Mouse (Mus musculus) olfactory bulb, adult 2 months (tissue): ENCODE results near the gene Prelid3b.

ENCODE experiments used
- CTCF ChIP-seq: fragments of 200-500 bp; IDR thresholded peaks from 2 replicates; pipeline ENCODE4 v1.5.1; 2012; ENCODE audit warnings: low read depth, mild to moderate bottlenecking, low read length, moderate library complexity; ENCODE audit not compliant: insufficient read depth
- POLR2A ChIP-seq: fragments of 200-500 bp; IDR thresholded peaks from 2 replicates; pipeline ENCODE4 v1.6.1; 2012; ENCODE audit warnings: mild to moderate bottlenecking, low read depth, low read length, moderate library complexity; ENCODE audit not compliant: insufficient read depth

DNA sequence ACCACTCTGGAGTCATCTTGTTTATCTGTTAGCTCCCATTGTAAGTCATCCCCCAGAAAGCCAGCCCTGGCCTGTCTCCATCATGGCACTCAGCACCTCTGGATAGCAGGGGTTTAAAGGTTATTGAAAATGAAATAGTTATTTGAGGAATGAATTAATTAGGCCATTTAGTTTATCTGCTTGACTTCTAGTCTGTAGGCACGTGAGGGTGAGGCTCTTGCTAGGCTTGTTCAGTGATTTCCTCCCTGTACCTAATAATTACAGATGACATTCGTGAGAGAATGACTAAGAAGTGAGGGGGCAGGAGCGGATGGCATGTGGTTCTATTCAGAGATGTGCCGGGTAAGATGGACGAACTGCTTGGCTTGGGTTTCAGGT, 658 bp upstream of the Prelid3b start:
- no peak for TF ChIP-seq POLR2A
- no peak for TF ChIP-seq CTCF
